Mouse (Mus musculus): ENCODE results near the gene Ugt1a8.
"Not testable (repeated sequence)": the region's sequence is repeated elsewhere in the genome, so short reads cannot be mapped to it uniquely, and the experiment has no call there.

Ugt1a8 gene

GRCm38 (mm10) chr1:88087513-88087912 is at the start of gene Ugt1a8:
Gene Ugt1a8 (plus strand): TSS chr1:88087813.
- no peak for DNase-seq (ENCODE audit: low spot score in 2 of 2)

DNA sequence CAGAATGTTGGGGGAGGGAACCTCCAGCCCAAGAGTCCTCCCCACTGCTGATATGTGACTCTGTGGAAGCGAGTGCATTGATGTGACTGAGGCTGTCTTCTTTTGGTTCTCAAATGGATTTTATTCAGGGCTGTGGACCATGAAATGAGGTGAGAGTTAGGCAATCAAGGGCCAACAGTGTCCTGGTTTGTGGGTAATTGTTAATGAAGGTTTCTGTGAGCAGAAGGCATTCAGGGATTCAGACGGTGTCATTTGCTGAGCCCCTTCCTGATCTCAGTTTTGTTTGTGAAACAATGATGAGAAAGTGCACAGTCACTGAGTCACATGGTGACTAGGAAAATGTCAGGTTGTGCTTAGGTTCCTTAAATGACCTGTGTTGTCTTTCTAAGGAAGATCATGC is 44.6 kb upstream of the Ugt1a8 start:
- DNase-seq (ENCODE audit: low spot score in 2 of 2): not testable (repeated sequence)

DNA sequence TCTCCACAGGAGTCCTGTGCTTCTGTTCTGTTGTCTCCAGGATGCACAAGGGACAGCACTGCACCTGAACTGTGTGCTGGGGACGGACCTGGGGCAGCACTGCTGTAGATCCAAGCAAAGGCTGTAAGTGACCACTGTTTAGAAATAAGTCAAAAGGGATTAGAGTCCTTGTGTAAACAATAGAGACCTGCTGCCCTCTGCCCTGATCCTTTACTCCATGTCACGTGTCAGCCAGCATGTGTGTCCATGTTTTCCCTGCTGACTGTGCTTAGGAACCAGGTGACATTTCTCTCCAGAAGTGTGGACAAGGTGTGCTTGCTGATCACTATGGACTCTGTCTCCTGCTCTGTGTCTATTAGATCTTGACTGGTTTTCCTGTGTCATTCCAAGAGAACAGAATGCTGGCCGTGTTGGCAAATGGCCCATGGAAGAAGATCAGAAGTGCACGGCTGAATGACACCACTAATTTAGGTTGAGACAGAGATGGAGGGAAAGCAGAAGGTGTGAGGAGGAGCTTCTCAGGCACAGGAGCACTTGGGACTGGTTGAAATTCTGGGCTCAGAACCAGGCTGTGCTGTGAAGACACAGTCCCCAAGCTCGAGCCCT is 42.7 kb upstream of the Ugt1a8 start:
- not testable (repeated sequence) for DNase-seq (ENCODE audit: low spot score in 2 of 2)

DNA sequence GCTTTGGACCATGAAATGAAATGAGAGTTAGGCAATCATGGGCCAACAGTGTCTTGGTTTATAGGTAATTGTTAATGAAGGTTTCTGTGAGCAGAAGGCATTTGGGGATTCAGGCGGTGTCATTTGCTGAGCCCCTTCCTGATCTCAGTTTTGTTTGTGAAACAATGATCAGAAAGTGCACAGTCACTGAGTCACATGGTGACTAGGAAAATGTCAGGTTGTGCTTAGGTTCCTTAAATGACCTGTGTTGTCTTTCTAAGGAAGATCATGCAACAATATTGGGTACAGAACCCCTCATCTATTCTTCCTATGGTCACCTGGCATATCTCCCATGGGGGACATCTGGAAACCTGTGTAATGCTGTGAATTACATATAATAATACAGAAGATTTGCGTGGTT is 40.2 kb upstream of the Ugt1a8 start:
- DNase-seq (ENCODE audit: low spot score in 2 of 2): not testable (repeated sequence)

GRCm38 (mm10) chr1:88055088-88055487 is 32.5 kb upstream of the Ugt1a8 start, which contains the start of gene Ugt1a10:
Gene Ugt1a10 (plus strand): TSS chr1:88055388.
- DNase-seq (ENCODE audit: low spot score in 2 of 2): no peak

DNA sequence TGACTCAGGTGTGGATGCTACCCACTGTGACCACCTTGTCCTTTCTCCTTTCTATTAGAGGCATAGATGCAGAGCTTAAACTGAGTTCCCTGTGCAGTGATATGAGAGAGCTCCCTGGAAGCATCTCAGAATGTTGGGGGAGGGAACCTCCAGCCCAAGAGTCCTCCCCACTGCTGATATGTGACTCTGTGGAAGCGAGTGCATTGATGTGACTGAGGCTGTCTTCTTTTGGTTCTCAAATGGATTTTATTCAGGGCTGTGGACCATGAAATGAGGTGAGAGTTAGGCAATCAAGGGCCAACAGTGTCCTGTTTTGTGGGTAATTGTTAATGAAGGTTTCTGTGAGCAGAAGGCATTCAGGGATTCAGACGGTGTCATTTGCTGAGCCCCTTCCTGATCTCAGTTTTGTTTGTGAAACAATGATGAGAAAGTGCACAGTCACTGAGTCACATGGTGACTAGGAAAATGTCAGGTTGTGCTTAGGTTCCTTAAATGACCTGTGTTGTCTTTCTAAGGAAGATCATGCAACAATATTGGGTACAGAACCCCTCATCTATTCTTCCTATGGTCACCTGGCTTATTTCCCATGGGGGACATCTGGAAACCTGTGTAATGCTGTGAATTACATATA is 21.0 kb upstream of the Ugt1a8 start:
- not testable (repeated sequence) for DNase-seq (ENCODE audit: low spot score in 2 of 2)

DNA sequence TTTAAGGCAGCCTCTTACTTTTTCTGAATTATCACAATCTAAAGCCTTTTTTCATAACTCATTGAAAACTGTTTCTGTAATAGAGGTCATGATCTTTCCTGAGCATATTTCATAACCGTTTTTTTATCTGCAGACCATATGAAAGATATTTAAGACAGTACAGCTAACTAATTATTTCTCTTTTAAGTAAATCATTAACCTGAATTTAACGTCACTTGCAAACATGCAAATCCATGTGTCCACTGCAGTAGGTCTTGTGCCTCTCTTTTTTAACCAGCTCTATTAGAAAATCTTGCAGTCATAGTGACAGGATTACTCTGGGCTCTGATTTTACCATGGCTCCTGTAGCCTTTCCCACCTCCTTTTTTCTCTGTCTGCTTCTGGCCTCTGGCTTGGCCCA is 17.1 kb upstream of the Ugt1a8 start, which contains the start of gene Ugt1a9:
Gene Ugt1a9, plus strand, starts transcription at position 306 of the 400 bp plus-strand sequence.
- no peak for DNase-seq (ENCODE audit: low spot score in 2 of 2)

DNA sequence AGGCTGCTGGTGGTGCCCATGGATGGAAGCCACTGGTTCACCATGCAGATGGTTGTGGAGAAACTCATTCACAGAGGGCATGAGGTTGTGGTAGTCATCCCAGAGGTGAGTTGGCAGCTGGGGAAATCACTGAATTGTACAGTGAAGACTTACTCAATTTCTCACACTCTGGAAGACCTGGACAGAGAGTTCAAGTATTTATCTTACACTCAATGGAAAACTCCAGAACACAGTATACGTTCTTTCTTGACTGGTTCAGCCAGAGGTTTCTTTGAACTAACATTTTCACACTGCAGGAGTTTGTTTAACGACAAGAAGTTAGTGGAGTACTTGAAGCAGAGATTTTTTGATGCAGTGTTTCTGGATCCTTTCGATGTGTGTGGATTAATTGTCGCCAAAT is 16.7 kb upstream of the Ugt1a8 start:
- DNase-seq (ENCODE audit: low spot score in 2 of 2): no peak

DNA sequence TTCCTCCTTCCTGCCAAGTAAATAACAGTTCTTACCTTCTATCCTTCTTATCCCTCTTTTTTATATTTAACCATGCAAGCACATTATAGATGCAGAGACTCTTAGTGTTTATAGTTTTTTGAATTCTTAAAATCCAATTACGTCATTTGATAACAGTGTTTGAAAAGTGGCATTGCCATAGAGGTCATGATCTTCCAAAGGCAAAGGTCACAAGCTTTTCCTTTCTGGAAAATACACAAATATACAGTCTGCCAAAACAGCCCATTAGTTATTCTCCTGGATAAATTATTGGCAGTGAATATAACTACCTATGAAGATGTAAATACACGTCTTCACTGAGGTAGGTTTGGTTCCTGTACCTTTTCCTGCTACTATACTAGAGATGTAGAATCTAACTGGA is 13.1 kb upstream of the Ugt1a8 start:
- no peak for DNase-seq (ENCODE audit: low spot score in 2 of 2)

GRCm38 (mm10) chr1:88077128-88077527 is 10.5 kb upstream of the Ugt1a8 start:
- no peak for DNase-seq (ENCODE audit: low spot score in 2 of 2)

- DNase-seq (ENCODE audit: low spot score in 2 of 2): no peak
These were observed 5.9 kb upstream of the Ugt1a8 start for GRCm38 (mm10) chr1:88081670-88082069.

- DNase-seq (ENCODE audit: low spot score in 2 of 2): no peak
These were observed 1.5 kb upstream of the Ugt1a8 start for GRCm38 (mm10) chr1:88086125-88086524.

DNA sequence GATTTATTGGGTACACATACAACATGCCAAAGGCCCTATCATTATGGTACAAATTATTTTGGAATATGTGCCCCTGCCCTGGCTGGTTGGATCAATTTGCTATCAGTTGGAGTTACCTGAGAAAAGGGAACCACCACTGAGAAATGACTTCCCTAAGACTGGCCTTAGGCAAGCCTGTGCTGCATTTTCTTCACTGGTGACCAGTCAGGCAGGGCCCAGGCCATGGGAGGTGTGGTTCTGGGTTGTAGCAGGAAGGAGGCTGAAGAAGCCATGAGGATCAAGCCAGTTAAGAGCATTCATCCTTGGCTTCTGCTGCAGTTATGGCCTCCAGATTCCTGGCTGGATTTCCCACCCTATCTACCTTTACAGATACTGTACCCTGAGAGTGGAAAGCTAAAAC is 4.7 kb downstream of the Ugt1a8 start:
- no peak for DNase-seq (ENCODE audit: low spot score in 2 of 2)

GRCm38 (mm10) chr1:88094270-88094676 is 6.7 kb downstream of the Ugt1a8 start:
- DNase-seq (ENCODE audit: low spot score in 2 of 2): not testable (repeated sequence)

DNA sequence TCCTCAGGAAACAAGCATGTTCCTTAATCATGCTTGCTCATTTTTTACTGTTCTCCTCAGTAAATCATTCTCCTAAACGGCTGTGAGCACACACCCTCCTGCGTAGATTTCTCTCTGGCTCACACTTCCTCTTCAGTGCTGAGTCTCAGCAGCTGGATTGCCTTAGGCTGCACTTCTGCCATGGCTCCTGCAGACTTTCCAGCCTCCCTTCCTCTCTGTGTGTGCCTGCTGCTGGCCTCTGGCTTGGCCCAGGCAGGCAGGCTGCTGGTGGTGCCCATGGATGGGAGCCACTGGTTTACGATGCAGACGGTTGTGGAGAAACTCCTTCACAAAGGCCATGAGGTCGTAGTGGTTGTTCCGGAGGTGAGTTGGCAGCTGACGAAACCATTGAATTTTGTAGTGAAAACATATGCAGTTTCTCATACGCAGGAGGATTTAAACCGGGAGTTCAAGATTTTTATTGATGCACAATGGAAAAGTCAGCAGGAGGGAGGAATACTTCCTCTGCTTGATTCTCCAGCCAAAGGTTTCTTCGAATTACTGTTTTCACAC is 7.4 kb downstream of the Ugt1a8 start, which contains the start of gene Ugt1a7c:
Gene Ugt1a7c, plus strand, starts transcription at position 122 of the 552 bp plus-strand sequence.
- peak in 1 of 2 experiments; percentile 6 for DNase-seq (ENCODE audit: low spot score in 2 of 2)

GRCm38 (mm10) chr1:88098546-88098945 is 10.9 kb downstream of the Ugt1a8 start:
- DNase-seq (ENCODE audit: low spot score in 2 of 2): not testable (repeated sequence)

- not testable (repeated sequence) for DNase-seq (ENCODE audit: low spot score in 2 of 2)
These were observed 12.1 kb downstream of the Ugt1a8 start for GRCm38 (mm10) chr1:88099691-88100090.

- DNase-seq (ENCODE audit: low spot score in 2 of 2): not testable (repeated sequence)
These were observed 15.4 kb downstream of the Ugt1a8 start, which contains the start of gene Ugt1a6b for GRCm38 (mm10) chr1:88103019-88103418. Gene Ugt1a6b (plus strand): TSS chr1:88103252.

- DNase-seq (ENCODE audit: low spot score in 2 of 2): not testable (repeated sequence)
These were observed 16.3 kb downstream of the Ugt1a8 start for GRCm38 (mm10) chr1:88103697-88104468.

DNA sequence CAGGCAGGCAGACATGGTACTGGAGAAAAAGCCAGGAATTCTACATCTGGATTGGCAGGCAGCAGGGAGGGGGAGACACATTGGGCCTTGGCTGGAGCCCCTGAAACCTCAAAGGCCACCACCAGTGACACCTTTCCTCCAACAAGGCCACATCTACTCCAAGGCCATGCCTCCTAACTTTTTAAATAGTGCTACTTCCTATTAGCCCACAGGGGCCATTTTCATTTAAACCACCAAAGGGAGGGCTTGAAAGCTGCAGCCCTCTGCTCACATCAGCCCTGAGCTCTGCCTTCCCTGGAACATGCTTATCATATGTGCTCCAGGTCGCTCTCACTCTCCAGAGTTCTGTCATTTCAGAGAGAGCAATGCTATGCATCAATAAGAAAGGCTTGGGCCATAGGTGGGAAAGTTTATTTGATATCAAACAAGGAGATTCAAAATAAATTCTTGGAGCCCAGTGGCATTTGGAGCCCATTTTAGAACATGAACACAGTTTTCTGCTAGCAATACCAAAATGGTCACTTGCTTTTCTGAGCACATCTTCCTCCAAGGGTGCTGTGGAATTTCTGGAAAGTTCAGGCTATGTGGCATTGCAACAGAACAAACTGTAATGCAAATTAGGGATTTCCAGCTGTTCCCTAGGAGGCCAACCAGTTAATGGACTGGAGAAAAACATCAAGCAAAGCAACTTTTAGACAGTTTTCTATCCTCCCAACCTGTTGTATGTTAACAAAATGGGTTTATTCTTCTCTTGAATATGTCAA is 17.2 kb downstream of the Ugt1a8 start:
- no peak for DNase-seq (ENCODE audit: low spot score in 2 of 2)

DNA sequence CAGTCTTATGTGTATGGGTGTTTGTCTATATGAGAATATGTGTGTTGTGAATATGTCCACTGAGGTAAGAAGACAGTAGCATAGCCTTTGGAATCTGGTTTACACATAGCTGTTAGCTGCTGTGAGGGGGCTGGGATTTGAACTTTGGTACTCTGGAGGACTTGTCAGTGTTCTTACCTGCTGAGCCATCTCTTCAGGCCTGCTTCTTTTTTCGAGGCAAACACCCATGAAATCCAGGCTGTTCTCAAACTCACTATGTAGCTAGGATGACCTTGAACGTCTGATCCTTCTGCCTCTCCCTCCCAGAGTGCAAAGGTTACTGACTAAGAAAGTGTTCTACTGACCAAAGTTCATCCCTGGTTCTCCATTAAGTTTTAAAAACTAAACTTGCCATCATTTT is 18.0 kb downstream of the Ugt1a8 start:
- DNase-seq (ENCODE audit: low spot score in 2 of 2): no peak
